Mouse (Mus musculus): ENCODE results near the gene 1700022I11Rik. TPM values are rescaled to one million over a fixed set of nuclear protein-coding genes. Genes with fewer than 3 reads are reported as not detected.

Gene 1700022I11Rik
- total RNA-seq, 2 experiments from 2014 or later, result not detected

DNA sequence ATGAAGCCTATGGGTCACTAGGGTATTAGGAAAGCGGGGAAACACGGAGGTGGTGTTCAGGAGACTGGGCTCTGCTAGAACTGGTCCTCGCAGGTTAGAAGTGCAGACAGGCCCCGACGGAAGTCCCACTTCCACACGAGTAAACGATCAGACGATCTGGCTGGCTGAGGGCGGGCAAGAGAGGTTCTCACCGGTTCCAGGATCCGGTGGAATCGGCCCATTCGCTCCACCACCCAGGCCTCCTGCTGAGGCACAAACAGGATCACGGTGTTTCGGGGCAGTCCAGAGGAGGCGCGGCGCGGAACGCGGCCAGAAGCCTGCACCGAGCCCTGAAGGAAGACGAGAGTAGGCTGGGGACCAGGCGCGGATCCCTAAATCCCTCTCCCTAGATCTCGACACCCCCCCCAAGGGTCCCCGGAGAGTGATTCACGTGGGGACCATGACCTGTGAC lies 61.4 kb downstream of the 1700022I11Rik start:
- ATAC-seq (replicated peaks; ENCODE audit: low FRiP score, poor library complexity, severe bottlenecking), result peak; percentile 57

DNA sequence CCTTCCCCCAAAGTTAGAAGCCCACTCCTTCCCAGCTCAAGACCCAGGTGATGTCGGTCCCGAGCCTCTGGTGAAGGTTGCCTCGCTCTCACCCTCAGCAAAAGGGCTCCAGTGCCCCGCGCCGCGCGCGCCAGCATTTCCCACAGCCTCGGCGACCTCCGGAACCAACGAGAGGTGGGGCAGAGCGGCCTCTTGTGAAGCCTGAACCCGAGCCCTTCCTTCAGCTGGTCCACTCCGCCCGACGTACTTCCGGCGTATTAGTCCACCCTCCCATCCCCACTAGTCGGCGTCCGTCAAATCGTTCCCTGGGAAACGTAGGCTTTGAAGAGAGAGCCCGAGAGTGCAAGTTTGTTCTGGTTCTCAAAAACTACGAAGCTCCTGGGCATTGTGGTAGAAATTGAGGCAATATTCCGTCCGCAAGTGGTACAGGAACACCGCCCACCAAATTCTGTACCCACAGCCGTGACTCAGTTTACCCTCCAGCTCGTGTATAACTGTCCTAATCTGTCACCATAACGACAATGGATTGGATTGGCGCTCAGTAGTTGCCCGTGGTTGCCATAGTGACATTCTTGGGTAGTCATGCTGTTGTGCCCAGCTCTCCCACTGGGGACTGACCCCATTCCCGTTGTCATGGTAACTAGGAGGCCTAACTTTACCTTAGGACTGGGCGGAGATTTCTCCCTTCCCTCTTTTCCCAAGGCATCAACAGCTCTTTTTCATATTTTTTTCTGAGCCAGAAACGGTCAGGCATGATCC lies 62.0 kb downstream of the 1700022I11Rik start, which contains the start of gene Stoml2:
TSS of gene Stoml2 (minus strand) at position 474 of the 759 bp plus-strand sequence.
- peak; percentile 91 for ATAC-seq (replicated peaks; ENCODE audit: low FRiP score, poor library complexity, severe bottlenecking)

DNA sequence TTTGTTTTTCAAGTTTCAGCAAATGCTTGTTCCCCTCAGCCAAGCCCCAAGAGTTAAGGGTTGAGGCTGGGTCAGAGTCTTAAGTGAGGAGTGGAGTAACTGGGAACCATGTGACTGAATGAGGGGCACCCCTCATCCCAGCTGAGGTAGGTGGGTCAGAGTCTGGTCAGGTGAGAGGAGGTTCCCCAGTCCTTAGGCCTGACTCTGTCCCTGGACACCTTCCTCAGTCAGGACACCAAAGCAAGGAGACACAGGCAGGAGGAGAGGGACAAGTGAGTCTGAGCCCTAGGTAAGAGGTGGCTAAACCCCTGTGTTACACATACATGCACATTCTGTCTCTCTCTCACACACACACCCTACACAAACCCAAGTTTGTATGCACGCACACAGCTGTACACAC lies 63.1 kb downstream of the 1700022I11Rik start:
- no peak for ATAC-seq (replicated peaks; ENCODE audit: low FRiP score, poor library complexity, severe bottlenecking)

Other genes starting within 250 kb of the 1700022I11Rik start
- gene 4930578G10Rik, start 234.1 kb upstream of the 1700022I11Rik start, total RNA-seq (2015; ENCODE audit: low replicate concordance), result not detected in 2 replicates
- not detected in 2 replicates for gene 4930578G10Rik, start 234.1 kb upstream of the 1700022I11Rik start, total RNA-seq (2017; ENCODE audit: low replicate concordance)
- gene Ccl19, start 213.0 kb upstream of the 1700022I11Rik start, total RNA-seq (2015; ENCODE audit: low replicate concordance), result not detected in 2 replicates
- gene Ccl19, start 213.0 kb upstream of the 1700022I11Rik start, total RNA-seq (2017; ENCODE audit: low replicate concordance), result not detected in 2 replicates
- gene Ccl21a, start 195.6 kb upstream of the 1700022I11Rik start, total RNA-seq (2015; ENCODE audit: low replicate concordance), result not detected in 2 replicates
- gene Ccl21a, start 195.6 kb upstream of the 1700022I11Rik start, total RNA-seq (2017; ENCODE audit: low replicate concordance), result not detected in 2 replicates
- 3.8 and 4.0 TPM in 2 replicates for gene Fam205a1, start 115.7 kb upstream of the 1700022I11Rik start, total RNA-seq (2015; ENCODE audit: low replicate concordance)
- gene Fam205a1, start 115.7 kb upstream of the 1700022I11Rik start, total RNA-seq (2017; ENCODE audit: low replicate concordance), result 1.8 and 2.6 TPM in 2 replicates
- not detected in 2 replicates for gene Gm12394, start 112.8 kb upstream of the 1700022I11Rik start, total RNA-seq (2015; ENCODE audit: low replicate concordance)
- gene Gm12394, start 112.8 kb upstream of the 1700022I11Rik start, total RNA-seq (2017; ENCODE audit: low replicate concordance), result not detected in 2 replicates
- gene Fam205c, start 95.4 kb upstream of the 1700022I11Rik start, total RNA-seq (2015; ENCODE audit: low replicate concordance), result not detected in 2 replicates
- gene Fam205c, start 95.4 kb upstream of the 1700022I11Rik start, total RNA-seq (2017; ENCODE audit: low replicate concordance), result 0.56 TPM in 1 of 2 replicates, not detected in the other
- gene Phf24, start 52.9 kb upstream of the 1700022I11Rik start, total RNA-seq (2015; ENCODE audit: low replicate concordance), result not detected in 2 replicates
- 1.7 and 5.8 TPM in 2 replicates for gene Phf24, start 52.9 kb upstream of the 1700022I11Rik start, total RNA-seq (2017; ENCODE audit: low replicate concordance)
- 7.9 TPM in 1 of 2 replicates, not detected in the other for gene Dnajb5, start 19.8 kb upstream of the 1700022I11Rik start, total RNA-seq (2015; ENCODE audit: low replicate concordance)
- 0.14 TPM in 1 of 2 replicates, not detected in the other for gene Dnajb5, start 19.8 kb upstream of the 1700022I11Rik start, total RNA-seq (2017; ENCODE audit: low replicate concordance)
- 71.9 and 85.5 TPM in 2 replicates for gene Vcp, start 30.9 kb downstream of the 1700022I11Rik start, total RNA-seq (2015; ENCODE audit: low replicate concordance)
- 149 and 153 TPM in 2 replicates for gene Vcp, start 30.9 kb downstream of the 1700022I11Rik start, total RNA-seq (2017; ENCODE audit: low replicate concordance)
- gene Fancg, start 40.9 kb downstream of the 1700022I11Rik start, total RNA-seq (2015; ENCODE audit: low replicate concordance), result 1.7 and 8.6 TPM in 2 replicates
- 11.8 and 17.6 TPM in 2 replicates for gene Fancg, start 40.9 kb downstream of the 1700022I11Rik start, total RNA-seq (2017; ENCODE audit: low replicate concordance)
- 4.8 and 24.2 TPM in 2 replicates for gene Pigo, start 56.2 kb downstream of the 1700022I11Rik start, total RNA-seq (2015; ENCODE audit: low replicate concordance)
- gene Pigo, start 56.2 kb downstream of the 1700022I11Rik start, total RNA-seq (2017; ENCODE audit: low replicate concordance), result 8.8 and 10.2 TPM in 2 replicates
- 38.6 and 40.1 TPM in 2 replicates for gene Stoml2, start 62.1 kb downstream of the 1700022I11Rik start, total RNA-seq (2015; ENCODE audit: low replicate concordance)
- 53.4 and 59.0 TPM in 2 replicates for gene Stoml2, start 62.1 kb downstream of the 1700022I11Rik start, total RNA-seq (2017; ENCODE audit: low replicate concordance)
- gene Fam214b, start 76.6 kb downstream of the 1700022I11Rik start, total RNA-seq (2015; ENCODE audit: low replicate concordance), result 177 and 182 TPM in 2 replicates
- gene Fam214b, start 76.6 kb downstream of the 1700022I11Rik start, total RNA-seq (2017; ENCODE audit: low replicate concordance), result 191 and 193 TPM in 2 replicates
- gene Unc13b, start 89.3 kb downstream of the 1700022I11Rik start, total RNA-seq (2015; ENCODE audit: low replicate concordance), result not detected in 2 replicates
- gene Unc13b, start 89.3 kb downstream of the 1700022I11Rik start, total RNA-seq (2017; ENCODE audit: low replicate concordance), result not detected in 2 replicates

All from erythroblast, adult 5-6 weeks (primary cell).